Mouse (Mus musculus) left cerebral cortex, adult 2 months (tissue): ENCODE measurements around the gene Olfr348. TPM values are rescaled to one million over a fixed set of nuclear protein-coding genes. Genes with fewer than 3 reads are reported as not detected.

Experiments
- DNase-seq, 2 experiments: peaks; one replicate each; pipeline ENCODE4 v3.0.0; 2021 to 2022; ENCODE audit warnings: low spot score in 2 of 2, mixed read lengths in 1 of 2; ENCODE audit errors: extremely low spot score in 1 of 2
- H3K27ac ChIP-seq: fragments of 200-600 bp; 2 replicates; pipeline ENCODE4 v1.8.1; 2022
- H3K4me3 ChIP-seq: fragments of 200-600 bp; 2 replicates; pipeline ENCODE4 v1.8.1; 2022
- CTCF ChIP-seq: fragments of 200-600 bp; IDR thresholded peaks from 2 replicates; pipeline ENCODE4 v1.8.1; 2022; ENCODE audit warnings: antibody characterized with exemption, mild to moderate bottlenecking, moderate library complexity
- intact Hi-C: fragments of 180-260 bp; cut with DNase I; formaldehyde crosslinking; loops from one replicate; pipeline ENCODE4 v1.15.1; 2025
- long read RNA-seq, 2 experiments: library from polyadenylated mRNA; stranded (forward); transcript quantifications; one replicate each; pipeline ENCODE4 v2.0.0; 2021; ENCODE audit warnings: borderline mapping rate in 2 of 2
- total RNA-seq, 2 experiments: library from RNA; stranded (reverse); gene quantifications; 2 replicates each; pipeline ENCODE4 v1.2.3; 2021

Olfr348 gene
- total RNA-seq = not detected
- long read RNA-seq, experiment 1 = 0 reads
- long read RNA-seq, experiment 2 = 0 reads

DNA sequence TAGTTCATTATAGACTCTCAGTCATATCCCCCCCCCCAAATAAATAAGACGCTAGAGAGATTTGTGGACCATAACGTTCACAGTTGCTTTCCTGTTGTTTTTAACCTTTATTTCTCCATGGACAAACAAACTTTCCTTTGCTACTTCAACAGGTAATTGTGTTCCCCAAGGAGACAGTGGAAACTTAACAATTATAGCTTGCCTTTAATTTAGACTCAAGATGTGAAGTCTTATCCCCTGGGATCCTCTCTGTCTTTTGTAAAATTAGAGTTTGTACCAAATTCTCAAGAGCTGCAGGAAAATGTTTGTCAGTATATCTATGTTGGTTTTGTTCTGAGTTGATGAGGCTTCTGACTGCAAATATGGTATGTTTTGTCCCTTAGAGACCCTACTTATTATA, at the start of gene Olfr348:
Gene Olfr348 (plus strand): TSS at position 301 of the 400 bp plus-strand sequence.
- no peak for DNase-seq
- intact Hi-C loops = no loop called here
- TF ChIP-seq CTCF = no peak
- Histone ChIP-seq H3K4me3 (no peak within 1 kb of the TSS), H3K27ac (no peak within 1 kb of the TSS)

DNA sequence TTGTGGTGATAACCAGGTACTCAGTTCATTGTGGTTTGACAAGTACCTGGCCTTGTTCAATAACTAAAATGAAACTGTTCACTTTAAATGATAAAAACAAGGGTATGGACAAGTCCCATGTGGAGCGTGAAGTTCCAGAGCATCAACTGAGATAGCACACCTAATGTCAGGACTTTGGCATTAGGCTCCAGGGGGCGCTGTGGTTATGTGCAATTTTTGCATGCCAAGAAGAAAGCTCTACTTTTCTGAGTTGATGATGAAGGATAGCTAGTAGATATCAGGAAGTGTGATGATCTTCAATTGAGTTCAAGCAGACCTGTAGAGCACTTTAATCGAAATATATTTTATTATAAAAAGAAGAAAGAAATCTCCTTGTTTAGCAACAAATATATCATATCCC, 47.9 kb upstream of the Olfr348 start:
- H3K27ac ChIP-seq = no peak overlapping the region
- intact Hi-C loops = no loop called here
- no peak for DNase-seq
- no peak; the same call in 1 of the 2 replicates for TF ChIP-seq CTCF
- H3K4me3 ChIP-seq = no peak overlapping the region

DNA sequence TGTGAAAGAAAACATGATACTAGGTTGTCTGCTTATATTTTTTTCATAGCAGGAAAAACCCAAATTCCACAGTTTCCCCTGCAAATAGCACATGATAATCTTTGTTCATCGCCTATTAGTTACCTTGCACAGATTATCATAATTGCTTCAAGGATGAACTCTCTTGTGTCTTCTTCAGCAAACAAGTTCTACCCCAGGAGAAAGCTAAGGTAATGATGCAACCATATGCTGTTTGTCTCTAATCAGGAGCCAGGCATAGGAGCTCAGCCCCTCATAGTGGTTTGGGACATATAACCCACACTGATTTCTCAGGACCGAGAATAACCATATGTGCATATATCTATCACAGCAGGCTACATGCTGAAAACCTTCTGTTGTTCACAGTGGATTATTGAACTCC, 6.2 kb downstream of the Olfr348 start, which contains the start of gene Olfr50:
Gene Olfr50 (plus strand): TSS at position 301 of the 400 bp plus-strand sequence.
- Histone ChIP-seq H3K27ac (no peak within 1 kb of the TSS), H3K4me3 (no peak within 1 kb of the TSS)
- intact Hi-C loops = no loop called here
- no peak for DNase-seq
- TF ChIP-seq CTCF = no peak

DNA sequence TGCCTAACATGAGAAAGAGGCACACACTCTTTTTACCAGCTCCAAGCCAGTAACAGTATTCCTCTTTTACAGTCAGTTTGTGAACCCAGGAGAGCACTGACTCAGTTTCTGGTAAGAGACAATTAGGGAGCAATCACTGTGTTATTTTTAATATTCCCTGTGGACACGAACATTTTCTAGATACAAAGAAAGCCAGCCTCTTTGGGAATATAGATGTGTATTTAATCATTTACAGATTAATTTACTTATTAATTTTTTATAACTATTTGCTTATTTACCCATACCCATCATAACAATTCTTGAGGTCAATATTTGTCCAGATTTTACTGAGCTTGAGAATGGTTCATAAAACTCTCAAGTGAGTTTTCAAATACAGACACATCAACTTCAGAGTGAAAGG, 32.9 kb downstream of the Olfr348 start, which contains the start of gene Olfr3:
Gene Olfr3 (minus strand): TSS at position 101 of the 400 bp plus-strand sequence.
- no peak within 1 kb of the TSS for H3K4me3 ChIP-seq
- TF ChIP-seq CTCF = no peak

More for the DNA sequence above, 32.9 kb downstream of the Olfr348 start, which contains the start of gene Olfr3:
- DNase-seq = no peak
- intact Hi-C loops = no loop called here
- no peak within 1 kb of the TSS for H3K27ac ChIP-seq

Other genes starting within 250 kb of the Olfr348 start
- gene Olfr344, start 217.6 kb upstream of the Olfr348 start, total RNA-seq = under 1 TPM; 0.05 to 0.09 TPM
- gene Olfr345, start 144.2 kb upstream of the Olfr348 start, total RNA-seq = not detected
- not detected for gene Olfr346, start 98.5 kb upstream of the Olfr348 start, total RNA-seq
- not detected for gene Olfr347, start 52.4 kb upstream of the Olfr348 start, total RNA-seq
- gene Olfr50, start 6.3 kb downstream of the Olfr348 start, total RNA-seq = not detected
- not detected for gene Olfr3, start 32.8 kb downstream of the Olfr348 start, total RNA-seq
- not detected for gene Olfr350, start 62.0 kb downstream of the Olfr348 start, total RNA-seq
- gene Olfr351, start 78.4 kb downstream of the Olfr348 start, total RNA-seq = not detected
- not detected for gene Olfr352, start 84.2 kb downstream of the Olfr348 start, total RNA-seq
- gene Olfr353, start 108.7 kb downstream of the Olfr348 start, total RNA-seq = not detected
- not detected for gene Olfr354, start 121.4 kb downstream of the Olfr348 start, total RNA-seq
- gene Olfr355, start 144.6 kb downstream of the Olfr348 start, total RNA-seq = not detected
- not detected for gene Olfr356, start 152.8 kb downstream of the Olfr348 start, total RNA-seq
- not detected for gene Olfr357, start 209.6 kb downstream of the Olfr348 start, total RNA-seq
- gene Olfr358, start 225.1 kb downstream of the Olfr348 start, total RNA-seq = not detected